Mouse (Mus musculus): ENCODE measurements around the gene Olfr506.

DNA sequence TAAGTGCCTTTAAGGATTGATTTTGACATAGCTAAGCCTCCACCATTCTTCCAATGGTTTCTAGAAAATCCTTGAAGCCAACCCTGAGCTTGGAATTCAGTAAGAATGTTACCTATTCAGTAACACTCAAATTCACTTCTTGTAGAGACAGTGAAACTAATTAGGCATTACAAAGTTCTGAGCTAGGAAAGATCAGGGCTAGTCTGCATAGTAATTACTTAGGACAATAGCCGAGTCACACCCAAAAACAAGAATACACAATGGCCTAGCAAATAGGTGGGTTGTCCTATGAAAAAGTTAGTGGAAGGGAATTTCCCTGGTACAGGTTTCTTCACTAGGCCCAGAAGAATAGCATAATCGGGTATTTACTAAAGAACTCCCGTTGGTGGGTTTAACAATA, 51.8 kb downstream of the Olfr506 start:
- TF ChIP-seq CTCF (IDR thresholded peaks at IDR 0.05; ENCODE audit: borderline replicate concordance, insufficient read depth, low read length) (no peak), POLR2A (IDR thresholded peaks at IDR 0.05; ENCODE audit: low read depth, low read length) (no peak)

All from embryonic fibroblast, embryonic 13.5 days (primary cell).